Mouse (Mus musculus): ENCODE measurements around the gene Galnt10. TPM values are rescaled to one million over a fixed set of nuclear protein-coding genes. Genes with fewer than 3 reads are reported as not detected.

Gene Galnt10
- polyA plus RNA-seq, 1 experiment from 2014 or later, result 31.4 TPM

GRCm38 (mm10) chr11:57643691-57644090, 1.6 kb upstream of the Galnt10 start:
- WGBS, result 81% methylated on average over 2 of the region's 2 CpGs
- H3K27ac ChIP-seq, result no peak overlapping the region
- H3K9ac ChIP-seq (replicated peaks), result no peak overlapping the region
- H3K36me3 ChIP-seq, result no peaks in the 10 kb centered on the region
- H3K4me1 ChIP-seq (replicated peaks), result peaks cover 33% of the 10 kb centered on the region
- ATAC-seq (ENCODE audit: insufficient number of reproducible peaks, insufficient read depth, low FRiP score, low TSS enrichment, low read depth), result no peak
- no peaks in the 10 kb centered on the region; the same call in 1 of the 2 replicates for H3K27me3 ChIP-seq
- no peaks in the 10 kb centered on the region for H3K9me3 ChIP-seq
- H3K4me2 ChIP-seq, result peak overlapping the region; percentile 93
- H3K4me3 ChIP-seq (replicated peaks), result peak overlapping the region; percentile 81

DNA sequence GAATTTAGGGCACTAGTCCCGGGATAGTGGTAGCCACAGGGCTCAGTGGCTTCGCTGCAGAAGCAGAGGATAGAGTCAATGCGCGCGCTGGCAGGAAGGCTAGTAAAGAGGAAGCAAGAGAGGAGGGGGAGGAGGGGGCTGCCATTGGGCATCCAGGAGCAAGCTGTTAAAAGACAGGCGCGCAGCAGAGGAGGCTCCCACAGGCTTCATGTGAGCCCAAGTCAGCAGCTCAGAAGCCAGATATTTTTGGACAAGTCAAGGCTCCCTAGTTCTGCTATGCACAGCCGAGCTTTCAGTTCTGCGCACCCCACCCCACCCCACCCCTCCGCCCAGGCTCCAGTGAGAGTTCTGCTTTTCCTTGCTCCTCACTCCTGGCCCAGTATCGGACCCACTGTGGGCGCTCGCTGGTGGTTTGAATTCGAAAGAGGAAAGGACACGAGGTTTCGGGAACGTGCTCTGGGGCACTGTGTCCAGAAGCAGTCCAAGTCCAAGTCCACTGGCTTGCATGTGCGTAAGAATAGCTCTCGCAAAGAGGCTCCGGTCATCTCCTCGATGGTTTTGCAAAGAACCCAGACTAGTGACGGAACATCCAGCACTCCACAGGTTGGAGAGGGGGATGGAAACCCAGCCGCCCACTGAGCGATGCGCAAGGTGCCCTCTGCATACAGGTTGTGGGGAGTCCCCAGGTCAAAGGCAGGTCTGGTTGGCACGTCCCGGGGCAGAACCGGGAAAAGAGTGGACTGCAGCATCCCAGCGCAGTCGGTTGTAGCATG, 811 bp upstream of the Galnt10 start:
- no peaks in the 10 kb centered on the region for H3K9me3 ChIP-seq
- H3K4me3 ChIP-seq (replicated peaks), result peak overlapping the region; percentile 81
- H3K27ac ChIP-seq, result peak overlapping the region; percentile 66
- H3K9ac ChIP-seq (replicated peaks), result peak overlapping the region; percentile 85
- H3K36me3 ChIP-seq, result no peaks in the 10 kb centered on the region
- no peaks in the 10 kb centered on the region; the same call in 1 of the 2 replicates for H3K27me3 ChIP-seq
- ATAC-seq (ENCODE audit: insufficient number of reproducible peaks, insufficient read depth, low FRiP score, low TSS enrichment, low read depth), result peak; percentile 78
- H3K4me2 ChIP-seq, result peak overlapping the region; percentile 93
- H3K4me1 ChIP-seq (replicated peaks), result peaks cover 40% of the 10 kb centered on the region
- WGBS, result under 1% methylated on average over 30 of the region's 30 CpGs

DNA sequence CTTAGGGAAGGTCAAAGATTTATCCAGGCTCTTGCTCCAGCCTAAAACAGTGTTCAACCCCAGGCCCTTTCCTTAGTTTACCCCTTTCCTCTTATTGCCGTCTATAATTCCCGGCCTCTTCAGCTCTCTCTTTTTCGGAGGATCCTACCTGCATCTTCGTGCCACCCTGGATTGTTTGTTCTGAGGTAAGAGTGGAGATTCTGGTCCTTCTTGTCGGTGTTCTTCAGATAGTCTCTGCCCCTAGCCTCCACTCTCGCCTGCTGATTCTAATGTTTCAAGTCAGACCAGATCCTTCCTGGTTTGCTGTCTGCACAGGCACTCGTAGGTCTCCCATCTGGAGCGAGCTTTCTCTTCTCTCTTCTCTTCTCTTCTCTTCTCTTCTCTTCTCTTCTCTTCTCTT, 605 bp downstream of the Galnt10 start:
- Histone ChIP-seq H3K36me3 (no peaks in the 10 kb centered on the region), H3K4me1 (replicated peaks) (peaks cover 51% of the 10 kb centered on the region), H3K9ac (replicated peaks) (peak overlapping the region; percentile 85), H3K4me2 (peak overlapping the region; percentile 93), H3K27ac (no peak overlapping the region), H3K4me3 (replicated peaks) (peak overlapping the region; percentile 81), H3K27me3 (no peaks in the 10 kb centered on the region; the same call in 1 of the 2 replicates), H3K9me3 (no peaks in the 10 kb centered on the region)
- no peak for ATAC-seq (ENCODE audit: insufficient number of reproducible peaks, insufficient read depth, low FRiP score, low TSS enrichment, low read depth)
- 17% methylated on average over 8 of the region's 8 CpGs for WGBS

- Histone ChIP-seq H3K4me1 (replicated peaks) (peaks cover 56% of the 10 kb centered on the region), H3K9ac (replicated peaks) (0 out of 2 replicates have a peak overlapping the region, but pooled peaks have one; percentile 19), H3K27me3 (no peaks in the 10 kb centered on the region; the same call in 1 of the 2 replicates), H3K9me3 (no peaks in the 10 kb centered on the region), H3K4me3 (replicated peaks) (peak overlapping the region; percentile 81; the same call in 1 of the 2 replicates), H3K4me2 (peak overlapping the region; percentile 93), H3K36me3 (no peaks in the 10 kb centered on the region), H3K27ac (no peak overlapping the region)
- ATAC-seq (ENCODE audit: insufficient number of reproducible peaks, insufficient read depth, low FRiP score, low TSS enrichment, low read depth), result no peak
- 4% methylated on average over 1 of the region's 1 CpGs for WGBS
Observed at GRCm38 (mm10) chr11:57646416-57646815, 1.2 kb downstream of the Galnt10 start.

- Histone ChIP-seq H3K4me3 (replicated peaks) (peak overlapping the region; percentile 81), H3K9ac (replicated peaks) (0 out of 2 replicates have a peak overlapping the region, but pooled peaks have one; percentile 1), H3K27me3 (no peaks in the 10 kb centered on the region; the same call in 1 of the 2 replicates), H3K27ac (no peak overlapping the region), H3K9me3 (no peaks in the 10 kb centered on the region), H3K36me3 (no peaks in the 10 kb centered on the region), H3K4me1 (replicated peaks) (peaks cover 62% of the 10 kb centered on the region), H3K4me2 (peak overlapping the region; percentile 93)
- 75% methylated on average over 8 of the region's 8 CpGs for WGBS
- ATAC-seq (ENCODE audit: insufficient number of reproducible peaks, insufficient read depth, low FRiP score, low TSS enrichment, low read depth), result no peak
Observed at GRCm38 (mm10) chr11:57646940-57647339, 1.7 kb downstream of the Galnt10 start.

- H3K4me3 ChIP-seq (replicated peaks), result no peak overlapping the region
Observed at GRCm38 (mm10) chr11:57647446-57647845, 2.2 kb downstream of the Galnt10 start.

DNA sequence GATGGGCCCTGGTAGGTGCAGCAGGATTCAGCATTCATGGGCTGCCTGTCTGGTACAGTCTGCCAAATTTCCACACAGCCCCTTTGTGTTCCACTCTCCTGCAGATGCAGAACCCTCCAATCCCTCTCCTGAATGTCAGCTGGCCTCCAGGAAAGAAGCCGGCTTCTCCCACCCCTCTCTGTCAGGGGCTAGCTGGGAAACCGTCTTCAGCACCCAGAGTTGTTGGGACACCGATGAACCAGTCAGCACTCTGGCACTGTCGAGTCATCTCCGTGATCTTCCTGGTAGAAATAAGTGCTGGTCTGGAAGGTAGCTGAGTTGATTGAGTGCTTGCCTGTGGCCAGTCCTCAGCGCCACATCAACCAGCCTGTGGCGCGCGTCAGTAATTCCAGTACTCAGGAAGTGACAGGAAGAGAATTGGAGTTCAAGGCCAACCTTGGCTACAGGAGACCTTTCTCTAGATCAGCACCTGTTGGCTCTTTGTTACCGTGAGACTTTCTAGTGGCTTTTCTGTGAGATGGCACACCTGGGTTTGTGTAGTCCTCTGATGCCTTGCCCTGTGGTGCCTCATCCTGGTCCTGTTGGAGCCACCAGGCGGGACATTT, 3.1 kb downstream of the Galnt10 start:
- H3K36me3 ChIP-seq, result no peaks in the 10 kb centered on the region
- no peak for ATAC-seq (ENCODE audit: insufficient number of reproducible peaks, insufficient read depth, low FRiP score, low TSS enrichment, low read depth)
- peaks cover 64% of the 10 kb centered on the region for H3K4me1 ChIP-seq (replicated peaks)
- no peak overlapping the region for H3K4me3 ChIP-seq (replicated peaks)
- H3K9ac ChIP-seq (replicated peaks), result no peak overlapping the region
- H3K27ac ChIP-seq, result no peak overlapping the region
- H3K4me2 ChIP-seq, result no peak overlapping the region
- no peaks in the 10 kb centered on the region for H3K9me3 ChIP-seq
- H3K27me3 ChIP-seq, result no peaks in the 10 kb centered on the region; the same call in 1 of the 2 replicates
- 89% methylated on average over 11 of the region's 11 CpGs for WGBS

More at GRCm38 (mm10) chr11:57647446-57647845, 2.2 kb downstream of the Galnt10 start:
- ATAC-seq (ENCODE audit: insufficient number of reproducible peaks, insufficient read depth, low FRiP score, low TSS enrichment, low read depth), result no peak
- Histone ChIP-seq H3K9ac (replicated peaks) (no peak overlapping the region), H3K27me3 (no peaks in the 10 kb centered on the region; the same call in 1 of the 2 replicates), H3K4me1 (replicated peaks) (peaks cover 64% of the 10 kb centered on the region), H3K9me3 (no peaks in the 10 kb centered on the region), H3K27ac (no peak overlapping the region), H3K4me2 (peak overlapping the region; percentile 93), H3K36me3 (no peaks in the 10 kb centered on the region)
- 71% methylated on average over 5 of the region's 5 CpGs for WGBS

GRCm38 (mm10) chr11:57649269-57649668, 4.0 kb downstream of the Galnt10 start:
- Histone ChIP-seq H3K9me3 (no peaks in the 10 kb centered on the region), H3K27ac (no peak overlapping the region), H3K9ac (replicated peaks) (no peak overlapping the region), H3K4me1 (replicated peaks) (peaks cover 61% of the 10 kb centered on the region), H3K4me3 (replicated peaks) (no peak overlapping the region), H3K36me3 (no peaks in the 10 kb centered on the region), H3K4me2 (no peak overlapping the region), H3K27me3 (no peaks in the 10 kb centered on the region; the same call in 1 of the 2 replicates)
- WGBS, result 46% methylated on average over 4 of the region's 4 CpGs
- ATAC-seq (ENCODE audit: insufficient number of reproducible peaks, insufficient read depth, low FRiP score, low TSS enrichment, low read depth), result no peak

DNA sequence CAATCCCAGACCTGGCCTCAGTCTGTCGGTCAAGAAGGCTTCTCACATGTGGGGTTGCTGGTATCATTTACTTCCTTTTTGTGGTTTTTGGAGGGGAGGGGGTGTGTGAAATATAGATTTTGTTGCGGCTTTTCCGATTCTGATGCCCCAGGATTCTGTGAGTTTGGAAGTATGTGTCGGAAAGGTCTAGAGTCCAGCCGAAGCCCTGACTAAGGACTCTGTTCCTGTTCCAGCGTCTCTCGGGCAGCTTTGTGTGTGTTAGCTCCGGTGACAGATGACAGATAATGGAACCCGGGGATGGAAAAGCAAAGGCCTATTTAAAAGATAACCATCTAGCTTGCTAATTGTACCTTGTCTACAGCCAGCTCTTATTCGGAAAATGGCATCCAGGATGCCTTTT, 4.4 kb downstream of the Galnt10 start:
- WGBS, result 73% methylated on average over 10 of the region's 10 CpGs
- Histone ChIP-seq H3K4me2 (no peak overlapping the region), H3K27me3 (no peaks in the 10 kb centered on the region; the same call in 1 of the 2 replicates), H3K9me3 (no peaks in the 10 kb centered on the region), H3K4me1 (replicated peaks) (peaks cover 64% of the 10 kb centered on the region), H3K27ac (no peak overlapping the region), H3K9ac (replicated peaks) (no peak overlapping the region), H3K36me3 (no peaks in the 10 kb centered on the region), H3K4me3 (replicated peaks) (no peak overlapping the region)
- no peak for ATAC-seq (ENCODE audit: insufficient number of reproducible peaks, insufficient read depth, low FRiP score, low TSS enrichment, low read depth)

DNA sequence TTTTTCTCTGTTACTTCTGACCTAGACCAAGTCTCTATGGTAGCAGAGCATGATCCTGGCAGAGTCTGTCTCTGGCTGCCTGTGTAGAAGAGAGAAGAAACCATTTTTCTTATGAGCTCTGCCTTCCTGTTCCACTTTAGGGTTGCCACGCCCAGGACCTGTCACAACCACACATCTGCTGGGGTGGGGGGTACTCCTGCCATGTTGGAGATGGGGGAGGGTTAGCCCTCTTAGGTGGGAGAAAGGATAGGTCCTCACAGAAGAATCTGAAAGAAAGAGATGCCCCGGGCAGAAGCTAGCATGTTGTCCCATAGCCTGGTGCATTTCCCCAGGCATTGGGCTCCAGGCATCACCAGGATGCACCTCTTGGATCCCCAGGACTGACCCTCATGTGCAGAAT, 5.6 kb downstream of the Galnt10 start:
- Histone ChIP-seq H3K4me3 (replicated peaks) (no peak overlapping the region), H3K4me1 (replicated peaks) (peaks cover 72% of the 10 kb centered on the region), H3K4me2 (no peak overlapping the region), H3K27me3 (no peaks in the 10 kb centered on the region; the same call in 1 of the 2 replicates), H3K9ac (replicated peaks) (no peak overlapping the region), H3K9me3 (no peaks in the 10 kb centered on the region), H3K27ac (no peak overlapping the region), H3K36me3 (no peaks in the 10 kb centered on the region)
- ATAC-seq (ENCODE audit: insufficient number of reproducible peaks, insufficient read depth, low FRiP score, low TSS enrichment, low read depth), result no peak
- WGBS, result 83% methylated on average over 2 of the region's 2 CpGs

GRCm38 (mm10) chr11:57651281-57651810, 6.1 kb downstream of the Galnt10 start:
- H3K4me2 ChIP-seq, result no peak overlapping the region
- H3K36me3 ChIP-seq, result no peaks in the 10 kb centered on the region
- no peak overlapping the region for H3K4me3 ChIP-seq (replicated peaks)
- no peak for ATAC-seq (ENCODE audit: insufficient number of reproducible peaks, insufficient read depth, low FRiP score, low TSS enrichment, low read depth)
- H3K9ac ChIP-seq (replicated peaks), result no peak overlapping the region
- H3K9me3 ChIP-seq, result no peaks in the 10 kb centered on the region
- H3K27me3 ChIP-seq, result no peaks in the 10 kb centered on the region; the same call in 1 of the 2 replicates
- H3K4me1 ChIP-seq (replicated peaks), result peaks cover 72% of the 10 kb centered on the region
- 54% methylated on average over 15 of the region's 15 CpGs for WGBS
- H3K27ac ChIP-seq, result 0 out of 2 replicates have a peak overlapping the region, but pooled peaks have one; percentile 45
